Mouse (Mus musculus): Measurements from ENCODE around the gene Mpv17l2. TPM values are rescaled to one million over a fixed set of nuclear protein-coding genes. Genes with fewer than 3 reads are reported as not detected.

The Mpv17l2 gene
- polyA plus RNA-seq, 2 experiments from 2014 or later, result 35.6 to 41.7 TPM

DNA sequence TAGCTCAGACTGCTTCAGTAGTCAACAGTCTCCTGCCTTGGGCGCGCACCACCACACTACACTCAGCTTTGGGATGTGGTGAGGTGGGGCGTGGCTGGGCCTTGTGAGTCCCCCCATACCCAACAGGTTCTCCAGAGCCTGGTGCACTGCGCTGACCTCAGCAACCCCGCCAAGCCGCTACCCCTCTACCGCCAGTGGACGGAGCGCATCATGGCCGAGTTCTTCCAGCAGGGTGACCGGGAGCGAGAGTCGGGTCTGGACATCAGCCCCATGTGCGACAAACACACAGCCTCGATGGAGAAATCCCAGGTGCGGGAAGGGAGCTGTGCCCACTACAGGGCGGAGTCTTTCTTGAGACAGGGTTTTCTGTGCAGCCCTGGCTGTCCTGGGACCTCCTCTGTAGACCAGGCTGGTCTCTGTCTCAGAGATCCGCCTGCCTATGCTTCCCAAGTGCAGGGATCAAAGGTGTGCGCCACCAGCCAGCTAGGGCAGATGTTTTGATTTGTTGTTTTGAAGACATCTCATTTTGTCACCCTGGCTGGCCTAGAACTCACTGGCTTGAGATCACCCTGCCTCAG lies 11.6 kb downstream of the Mpv17l2 start:
- no peak for ATAC-seq

DNA sequence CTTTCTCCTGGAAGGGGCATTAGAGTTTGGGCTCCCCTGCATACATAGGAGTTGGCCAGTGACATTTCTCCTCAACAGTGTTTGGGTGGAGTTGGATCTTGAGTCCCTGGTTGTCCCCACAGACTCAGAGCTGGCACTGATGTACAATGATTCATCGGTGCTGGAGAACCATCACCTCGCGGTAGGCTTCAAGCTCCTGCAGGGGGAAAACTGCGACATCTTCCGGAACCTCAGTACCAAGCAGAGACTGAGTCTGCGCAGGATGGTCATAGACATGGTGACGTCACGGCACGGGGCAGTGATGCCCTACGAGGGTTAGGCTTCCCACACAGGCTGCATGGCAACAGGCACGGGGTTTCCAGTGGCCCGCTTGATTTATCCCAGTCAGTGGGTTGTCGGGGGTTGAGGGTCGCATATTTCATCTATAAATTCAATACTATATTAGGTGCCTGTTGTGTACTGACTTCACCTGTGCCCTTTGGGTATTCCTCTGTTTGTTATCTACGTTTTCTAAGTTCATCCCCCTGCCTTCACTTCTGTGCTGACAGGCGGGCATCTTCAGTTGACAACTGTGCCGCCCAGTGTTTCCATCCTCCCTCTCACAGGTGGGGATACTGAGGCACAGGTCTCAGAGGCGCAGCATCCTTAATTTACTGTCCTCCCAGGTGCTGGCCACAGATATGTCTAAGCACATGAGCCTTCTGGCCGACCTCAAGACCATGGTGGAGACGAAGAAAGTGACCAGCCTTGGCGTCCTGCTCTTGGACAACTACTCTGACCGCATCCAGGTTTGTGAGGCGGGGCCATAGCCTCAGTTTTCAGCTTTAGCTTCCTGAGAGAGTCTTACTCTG lies 12.3 kb downstream of the Mpv17l2 start:
- ATAC-seq, result no peak

DNA sequence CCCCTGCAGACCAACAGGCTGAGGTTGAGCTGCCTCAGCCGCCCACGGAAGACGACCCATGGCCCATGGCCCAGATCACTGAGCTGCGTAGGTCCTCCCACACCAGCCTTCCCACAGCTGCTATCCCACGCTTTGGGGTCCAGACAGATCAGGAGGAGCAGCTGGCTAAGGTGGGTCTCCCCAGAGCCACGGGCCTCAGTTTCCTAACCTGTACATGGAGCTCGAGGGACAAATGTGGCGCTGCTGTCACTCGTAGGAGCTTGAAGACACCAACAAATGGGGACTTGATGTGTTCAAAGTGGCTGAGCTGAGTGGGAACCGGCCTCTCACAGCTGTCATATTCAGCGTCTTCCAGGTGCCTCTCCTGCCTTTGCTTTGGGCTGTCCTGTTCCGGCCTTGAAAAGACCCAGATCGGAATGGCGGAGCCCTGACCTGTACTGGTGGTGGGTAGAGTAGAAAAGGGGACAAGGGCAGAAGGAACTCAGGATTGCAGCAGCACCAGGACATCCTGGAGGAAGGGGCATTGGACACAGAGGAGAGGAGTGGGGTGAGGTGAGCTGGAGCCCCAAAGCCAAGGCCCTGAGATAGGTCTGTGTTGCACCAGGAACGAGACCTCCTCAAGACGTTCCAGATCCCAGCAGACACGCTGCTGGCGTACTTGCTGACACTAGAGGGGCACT lies 13.4 kb downstream of the Mpv17l2 start:
- ATAC-seq, result no peak

DNA sequence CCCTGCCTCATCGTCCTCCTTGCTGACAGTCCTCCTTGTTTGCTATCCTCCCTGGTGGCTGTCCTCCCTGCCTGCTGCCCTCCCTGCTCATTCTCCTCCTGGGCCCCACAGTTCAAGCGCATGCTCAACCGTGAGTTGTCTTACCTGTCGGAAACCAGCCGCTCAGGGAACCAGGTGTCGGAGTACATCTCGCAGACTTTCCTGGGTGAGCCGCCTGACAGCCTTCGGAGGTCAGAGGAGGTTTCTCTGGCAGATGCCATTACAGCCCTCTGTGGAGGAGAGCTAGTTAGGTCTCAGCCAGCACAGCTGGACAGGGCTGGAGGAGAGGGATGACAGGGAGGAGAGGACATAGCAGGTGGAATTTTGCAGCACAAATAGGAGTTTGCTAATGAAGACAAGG lies 14.1 kb downstream of the Mpv17l2 start:
- ATAC-seq, result no peak

DNA sequence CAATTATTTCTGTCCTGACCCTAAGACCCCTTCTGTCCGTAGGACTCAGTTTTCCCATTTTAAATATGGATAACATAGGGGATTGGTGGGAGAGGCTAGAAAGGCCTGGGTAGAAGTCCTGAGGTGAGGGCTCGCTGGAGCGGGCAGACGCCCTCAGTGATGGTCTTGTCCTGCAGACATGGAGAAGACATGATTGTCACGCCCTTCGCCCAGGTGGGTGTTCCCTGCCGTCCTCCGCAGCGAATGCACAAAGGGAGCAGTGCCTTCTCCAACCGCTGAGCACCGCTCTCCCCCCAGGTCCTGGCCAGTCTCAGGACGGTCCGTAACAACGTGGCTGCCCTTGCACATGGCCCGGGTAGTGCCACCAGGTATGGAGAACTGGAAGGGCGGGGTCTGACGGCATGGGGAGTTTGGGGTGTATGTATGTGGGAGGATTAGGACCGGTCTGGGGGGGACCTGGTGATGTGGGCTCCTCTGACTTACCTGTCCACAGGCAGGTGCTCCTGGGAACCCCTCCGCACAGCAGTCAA lies 15.0 kb downstream of the Mpv17l2 start:
- ATAC-seq, result no peak

DNA sequence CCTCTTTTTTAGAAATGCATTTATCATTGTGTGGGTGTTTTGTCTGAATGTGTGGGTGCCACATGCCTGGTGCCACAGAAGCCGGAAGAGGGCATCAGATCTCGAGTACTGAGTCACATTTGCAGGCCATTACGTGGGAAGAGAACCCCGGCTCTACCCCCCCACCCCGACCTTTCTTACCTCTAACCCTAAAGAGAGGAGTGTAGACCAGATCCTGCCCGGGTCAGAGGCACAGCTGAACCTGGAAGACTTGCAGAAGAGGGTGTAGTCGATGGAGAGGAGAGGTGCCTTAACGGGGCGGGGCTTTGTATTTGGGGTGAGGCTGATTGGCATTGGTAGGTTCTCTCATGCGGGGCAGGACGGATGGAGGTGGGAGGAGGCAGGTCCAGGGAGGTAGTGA lies 15.9 kb downstream of the Mpv17l2 start:
- ATAC-seq, result peak; percentile 44

DNA sequence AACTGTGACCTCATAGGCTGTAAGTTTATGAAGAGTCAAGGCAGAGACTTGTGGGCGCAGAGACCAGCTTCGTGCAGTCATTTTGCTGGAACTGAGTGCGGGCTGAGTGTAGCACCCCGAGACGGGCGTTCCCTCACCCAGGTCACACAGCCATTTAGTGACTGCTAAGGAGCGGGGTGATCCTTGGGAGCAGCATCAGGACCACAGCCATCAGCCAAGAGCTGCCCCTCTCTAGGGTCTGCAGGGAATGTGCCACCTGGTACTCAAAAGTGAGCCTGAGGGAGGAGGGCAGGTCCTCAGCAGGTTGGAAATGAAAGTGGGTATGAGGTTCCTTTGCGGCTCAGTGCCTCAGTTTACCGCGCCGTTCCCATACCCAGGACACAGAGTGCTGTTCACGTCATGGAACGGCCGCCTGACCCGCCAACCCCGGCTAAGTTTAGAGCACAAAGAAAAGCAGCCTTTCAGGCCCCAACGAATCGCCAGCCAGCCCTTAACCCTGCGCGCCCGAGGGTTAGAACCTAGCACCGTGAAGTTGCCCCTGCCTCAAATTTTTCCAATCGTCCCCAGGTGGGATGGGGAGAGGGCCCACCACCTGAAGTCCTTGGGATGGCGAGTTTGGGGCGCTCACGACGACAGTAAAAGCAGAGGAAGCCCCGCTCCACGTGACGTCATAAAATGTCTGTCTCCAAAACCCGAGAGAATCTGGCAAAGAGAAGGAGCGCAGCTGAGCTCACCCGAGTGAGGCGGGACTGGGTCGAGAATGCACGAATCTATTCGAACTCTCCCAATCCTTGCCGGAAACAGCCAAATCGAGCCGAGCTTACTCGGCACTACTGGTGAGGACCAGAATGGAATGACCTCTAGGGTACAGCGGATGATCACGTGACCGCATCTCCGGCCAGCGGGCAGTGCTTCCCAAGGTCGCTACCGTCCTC lies 16.8 kb downstream of the Mpv17l2 start:
- peak; percentile 47 for ATAC-seq

DNA sequence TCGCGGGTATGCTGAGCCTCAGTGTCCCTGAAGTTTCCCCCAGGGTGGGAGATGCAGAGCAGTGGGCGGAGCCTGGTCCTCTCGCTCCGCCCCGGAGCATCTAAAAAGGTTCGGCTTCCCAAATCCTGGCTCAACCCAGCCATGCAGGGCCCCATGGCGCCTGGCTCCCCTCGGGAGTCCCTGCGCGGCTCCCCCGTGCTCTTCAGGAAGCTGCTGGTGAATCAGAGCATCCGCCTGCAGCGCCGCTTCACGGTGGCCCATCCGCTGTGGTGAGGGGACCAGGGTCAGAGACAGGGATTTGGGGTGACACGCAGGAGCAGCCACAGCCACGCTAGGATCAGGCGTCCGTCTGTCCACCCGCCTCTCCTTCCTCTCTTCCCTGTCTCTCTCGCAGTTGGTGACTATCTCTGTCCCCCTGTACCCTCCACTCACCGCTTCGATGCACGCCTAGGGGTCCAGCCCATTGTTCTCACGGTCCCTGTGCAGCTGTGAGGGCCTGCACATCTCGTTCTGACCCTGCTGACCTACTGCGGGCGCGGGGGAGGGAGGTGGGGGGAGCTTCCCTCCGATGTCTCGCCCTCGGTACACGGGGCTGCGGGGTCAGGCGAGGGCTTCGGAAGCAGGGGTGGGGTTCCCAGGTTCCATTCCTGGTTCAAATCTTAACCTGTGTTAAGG lies 17.6 kb downstream of the Mpv17l2 start:
- no peak for ATAC-seq

DNA sequence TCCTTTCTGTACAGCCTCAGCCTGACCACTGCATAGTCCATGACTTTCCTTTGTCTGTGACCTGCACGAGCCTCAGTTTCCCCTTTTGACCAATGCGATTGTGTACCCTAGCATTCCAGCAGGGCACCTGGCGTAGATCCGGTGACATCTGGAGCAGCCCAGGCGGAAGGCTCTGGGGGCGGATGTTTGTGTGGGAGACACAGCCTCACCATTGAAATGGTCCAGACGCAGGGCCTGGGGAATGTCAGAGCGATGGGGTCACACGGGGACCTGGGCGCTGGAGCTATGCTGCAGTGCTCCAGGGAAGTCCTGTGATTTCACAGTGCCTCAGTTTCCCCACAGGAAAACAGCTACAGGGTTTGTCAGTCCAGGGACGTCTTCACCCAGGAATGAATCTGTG lies 18.6 kb downstream of the Mpv17l2 start:
- no peak for ATAC-seq

DNA sequence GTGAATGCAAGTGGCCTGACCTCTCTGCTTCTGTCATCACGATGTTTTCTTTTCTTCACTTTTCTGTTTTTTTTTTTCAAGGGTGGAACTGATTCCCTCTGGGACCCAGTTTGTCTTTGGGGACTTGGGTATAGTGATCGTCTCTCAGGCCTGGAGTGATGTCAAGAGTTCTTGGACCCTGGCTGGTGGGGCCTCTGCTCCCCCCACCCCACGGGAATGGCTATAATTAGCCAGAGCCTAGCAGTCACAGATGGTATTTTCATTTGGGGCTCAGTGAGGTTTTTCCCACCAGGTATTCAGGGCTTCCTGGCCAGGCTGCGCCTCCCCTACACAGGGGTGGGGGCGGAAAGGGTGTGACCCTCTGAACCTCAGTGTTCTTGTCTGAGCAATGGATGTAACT lies 19.1 kb downstream of the Mpv17l2 start:
- ATAC-seq, result no peak

DNA sequence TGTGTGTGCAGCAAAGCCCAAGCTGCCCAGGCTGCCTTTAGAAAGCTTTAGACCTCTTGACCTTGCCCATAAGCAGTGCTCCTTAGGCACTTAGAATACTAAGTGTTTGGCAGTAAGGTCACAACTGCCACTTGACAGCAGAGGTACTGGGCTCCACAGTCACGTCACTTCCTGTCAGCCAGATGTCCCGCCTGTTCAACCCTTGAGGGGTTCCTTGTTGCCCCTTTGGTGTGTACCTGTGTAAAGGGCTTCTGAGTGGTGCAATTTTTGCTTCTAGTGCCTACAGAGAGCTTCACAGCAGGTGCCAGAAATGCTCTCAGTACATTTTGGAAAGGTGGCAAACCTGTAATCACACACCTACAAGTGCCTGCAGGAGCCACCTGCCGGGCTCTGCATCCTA lies 22.5 kb downstream of the Mpv17l2 start:
- ATAC-seq, result no peak

DNA sequence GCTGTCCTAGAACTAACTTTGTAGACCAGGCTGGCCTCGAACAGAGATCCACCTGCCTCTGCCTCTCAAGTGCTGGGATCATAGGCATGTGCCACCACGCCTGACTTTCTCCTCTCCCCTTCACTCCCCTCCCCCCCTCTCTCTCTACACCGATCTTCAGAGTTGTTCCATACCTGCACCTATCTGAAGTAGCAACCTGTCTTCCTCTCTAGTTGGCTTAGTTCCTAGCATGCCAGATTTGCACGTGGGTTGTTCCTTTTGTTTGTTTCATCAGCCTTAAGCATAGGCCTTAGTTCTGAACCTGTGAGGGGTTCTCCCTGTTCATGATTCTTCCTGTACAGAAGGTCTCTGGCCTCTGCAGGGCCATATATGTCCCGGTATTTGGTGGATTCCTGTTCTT lies 23.0 kb downstream of the Mpv17l2 start:
- no peak for ATAC-seq

DNA sequence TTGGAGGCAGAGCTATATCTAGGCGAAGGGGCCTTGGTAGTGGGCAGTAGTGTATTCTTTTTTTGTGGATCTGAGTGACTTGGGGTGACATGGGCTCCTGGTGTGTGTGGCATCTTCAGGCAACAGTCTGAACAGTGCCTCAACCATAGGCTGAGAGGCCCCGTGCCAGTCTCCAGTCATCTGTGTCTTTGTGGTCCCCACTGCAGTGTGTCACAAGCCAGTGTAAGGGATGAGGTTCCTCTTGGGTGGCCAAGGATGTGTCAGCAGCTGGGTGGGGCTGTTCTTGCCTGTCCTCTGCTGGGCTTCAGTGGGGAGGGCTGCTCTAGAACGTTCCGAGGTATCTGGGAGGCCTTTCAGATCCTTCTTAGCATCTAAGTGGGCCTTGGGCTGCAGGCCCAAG lies 29.8 kb downstream of the Mpv17l2 start:
- ATAC-seq, result no peak

DNA sequence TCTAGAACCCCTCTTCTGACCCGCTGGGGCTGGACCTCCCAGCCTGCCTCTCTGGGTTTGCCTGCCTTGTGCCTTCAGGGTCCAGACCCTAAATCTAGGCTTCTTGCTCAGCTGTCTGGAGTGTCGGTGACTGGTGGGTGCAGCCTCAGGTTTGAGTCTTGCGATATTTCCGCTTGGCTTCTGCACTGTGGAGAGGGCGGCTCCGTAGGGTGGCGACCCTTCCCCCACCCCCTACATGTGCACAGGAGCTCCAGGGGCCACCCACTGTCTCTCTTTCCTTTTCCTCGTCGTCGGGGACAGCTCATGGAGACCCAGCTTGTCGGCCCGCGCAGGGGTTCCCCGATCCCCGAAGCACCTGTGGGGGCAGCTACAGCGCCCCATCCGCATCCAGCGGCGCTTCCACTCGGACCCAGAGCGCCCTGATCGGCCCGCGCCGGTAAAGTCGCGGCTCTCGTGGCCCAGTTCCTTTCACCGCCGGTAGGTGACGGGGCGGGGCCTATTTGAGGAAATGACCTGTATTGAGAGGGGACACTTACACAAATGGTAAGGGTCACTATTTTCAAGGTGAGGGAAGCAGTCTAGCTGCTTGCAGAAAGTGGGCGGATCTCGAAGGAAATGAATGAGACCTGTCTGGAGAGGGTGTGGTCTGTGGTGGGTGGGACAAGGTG lies 30.8 kb downstream of the Mpv17l2 start:
- peak; percentile 69 for ATAC-seq

DNA sequence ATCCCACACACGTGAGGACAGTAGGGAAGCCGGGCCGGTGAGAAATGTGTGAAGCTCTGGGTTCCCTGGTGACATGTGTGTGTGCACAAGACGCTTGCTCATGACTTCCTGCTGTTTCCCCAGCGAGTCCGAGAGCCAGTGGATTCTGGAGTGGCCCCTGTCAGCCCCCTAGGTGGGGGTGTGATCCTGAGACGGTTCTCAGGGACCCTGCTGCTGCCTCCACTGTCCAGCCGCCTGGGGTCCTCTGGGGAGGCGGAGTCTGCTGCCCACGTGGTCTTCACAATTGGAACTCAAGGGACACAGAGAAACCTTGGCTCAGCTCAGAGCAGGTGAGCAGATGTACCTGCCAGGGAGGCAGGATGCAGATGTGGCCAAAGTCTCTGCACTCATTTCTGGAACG lies 34.0 kb downstream of the Mpv17l2 start:
- ATAC-seq, result no peak

DNA sequence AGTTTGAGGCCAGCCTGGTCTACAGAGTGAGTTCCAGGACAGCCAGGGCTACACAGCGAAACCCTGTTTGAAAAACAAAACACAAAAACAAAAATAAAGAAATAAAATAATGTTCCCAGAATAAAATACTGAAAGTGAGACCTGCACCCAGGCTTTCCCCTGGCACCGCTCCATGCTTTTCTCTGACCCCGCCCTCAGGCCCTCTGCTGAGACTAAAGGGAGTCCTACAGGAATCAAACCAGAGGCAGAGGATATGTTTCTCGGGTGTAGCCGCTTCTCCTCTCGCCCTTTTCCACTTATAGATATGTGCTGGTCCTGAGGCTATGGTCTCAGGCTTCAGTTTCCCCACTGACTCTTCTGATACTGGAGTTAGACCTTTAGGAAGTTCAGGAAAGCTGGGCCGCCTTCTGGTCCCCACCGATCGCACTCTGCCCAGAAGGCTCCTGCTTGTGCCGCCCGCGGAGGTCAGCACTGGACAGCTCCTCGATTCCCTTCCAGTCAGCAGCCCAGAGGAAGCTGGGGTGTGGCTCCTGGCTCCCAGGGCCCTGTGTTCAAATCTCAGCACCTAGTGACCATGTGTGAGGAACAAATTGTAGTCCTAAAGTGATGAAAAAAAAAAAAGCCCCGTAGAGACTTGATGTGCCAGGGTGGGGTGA lies 34.8 kb downstream of the Mpv17l2 start:
- no peak for ATAC-seq

DNA sequence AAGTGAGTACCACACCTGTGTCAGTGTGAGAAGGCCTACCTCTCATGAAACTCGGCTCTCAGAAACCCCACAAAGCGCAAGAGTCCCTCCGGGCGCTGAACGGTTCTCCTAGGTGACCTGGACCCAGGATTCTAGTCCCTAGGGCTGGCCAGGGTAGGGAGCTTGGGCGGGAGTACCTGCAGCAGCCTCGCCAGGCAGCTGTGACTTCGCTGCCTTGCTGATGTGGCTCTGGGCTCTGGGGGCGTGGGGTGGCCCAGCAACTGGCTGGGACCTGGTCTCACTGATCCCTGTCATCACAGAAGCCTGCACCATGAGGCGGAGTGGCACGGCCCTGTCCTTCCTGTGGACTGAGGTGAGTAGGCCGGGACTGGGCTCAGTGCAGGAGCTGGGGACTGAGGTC lies 36.5 kb downstream of the Mpv17l2 start:
- ATAC-seq, result no peak

DNA sequence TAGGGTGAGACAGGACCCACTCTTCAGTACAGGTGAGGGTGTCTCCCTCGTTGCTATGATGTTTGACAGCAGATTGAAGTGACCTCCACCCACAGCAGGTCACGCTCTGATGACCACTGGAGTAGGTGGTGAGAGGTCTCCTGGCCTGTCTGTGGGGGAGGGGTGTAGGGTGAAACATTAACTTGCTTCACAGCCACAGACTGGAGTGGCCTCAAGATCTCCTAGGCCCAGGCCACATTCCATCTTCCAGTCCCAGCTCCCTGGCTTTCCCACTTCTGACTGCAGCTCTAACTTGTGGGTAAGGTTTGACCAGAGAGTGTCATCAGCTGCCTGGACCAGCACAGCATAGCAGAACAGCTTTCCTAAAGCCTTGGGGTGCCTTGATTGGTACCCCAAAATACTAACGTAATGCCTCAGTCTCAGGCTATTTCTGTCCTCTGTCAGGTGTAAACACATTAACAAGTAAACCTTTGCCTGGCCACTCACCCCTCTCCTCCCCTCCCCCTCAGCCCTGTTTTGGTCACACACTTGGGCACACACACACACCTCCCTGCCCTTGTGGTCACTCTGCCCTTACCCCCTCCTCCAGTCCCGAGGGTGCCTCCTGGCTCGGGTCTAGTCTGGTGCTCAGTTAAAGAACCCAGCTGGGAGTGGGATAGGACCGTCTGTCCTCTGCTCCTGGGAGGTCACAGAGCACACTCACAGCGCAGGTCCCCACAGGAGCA lies 37.1 kb downstream of the Mpv17l2 start, which contains the start of gene Pde4c:
Gene Pde4c (plus strand): TSS at position 235 of the 725 bp plus-strand sequence.
- ATAC-seq, result no peak

DNA sequence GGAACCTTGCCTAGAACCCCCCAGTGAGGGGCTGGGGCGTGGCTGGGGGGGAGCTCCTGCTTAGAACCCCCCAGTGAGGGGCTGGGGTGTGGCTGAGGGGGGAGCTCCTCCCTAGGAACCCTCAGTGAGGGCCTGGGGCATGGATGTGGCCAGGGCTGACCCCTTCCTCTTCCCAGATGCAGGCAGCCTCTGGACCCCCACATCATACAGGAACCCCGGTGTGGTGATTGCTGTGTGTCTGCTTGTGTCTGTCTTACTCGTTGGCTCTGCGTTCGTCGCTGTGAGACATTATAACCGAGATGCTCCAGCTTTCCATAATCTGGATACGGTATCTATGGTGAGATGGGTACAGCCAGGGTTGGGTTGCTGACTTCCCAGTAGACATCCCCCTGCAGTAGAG lies 39.1 kb downstream of the Mpv17l2 start:
- ATAC-seq, result no peak

DNA sequence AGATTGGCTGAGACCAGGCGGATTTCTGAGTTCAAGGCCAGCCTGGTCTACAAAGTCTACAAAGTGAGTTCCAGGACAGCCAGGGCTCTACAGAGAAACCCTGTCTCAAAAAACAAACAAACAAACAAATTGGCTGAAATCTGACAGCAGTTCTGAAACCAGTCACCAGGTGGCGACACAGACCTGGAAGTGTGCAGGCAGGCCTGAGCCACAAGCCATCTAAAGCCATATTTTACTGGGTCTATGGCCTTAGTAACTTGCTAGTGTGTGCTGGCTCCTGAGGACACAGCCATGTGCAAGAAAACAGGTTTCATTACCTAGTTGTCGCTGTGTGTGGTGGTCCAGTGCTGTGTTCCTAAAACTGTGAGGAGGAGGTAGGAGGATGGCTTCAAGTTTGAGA lies 40.0 kb downstream of the Mpv17l2 start:
- ATAC-seq, result peak; percentile 52

All from activated CD4-positive, CD25-positive, alpha-beta regulatory T cell, adult 4 months (primary cell).